Mouse (Mus musculus) bone marrow, adult 2 months (tissue): ENCODE data around the gene Gm13697.

ENCODE experiments used
- CTCF ChIP-seq: fragments of 200-500 bp; IDR thresholded peaks from 2 replicates; pipeline ENCODE4 v1.5.1; 2011; ENCODE audit warnings: low read length, control low read depth; ENCODE audit not compliant: control insufficient read depth, insufficient read depth
- POLR2A ChIP-seq: fragments of 200-500 bp; IDR thresholded peaks from 2 replicates; pipeline ENCODE4 v1.6.1; 2011; ENCODE audit warnings: low read depth, mild to moderate bottlenecking, control low read depth, low read length, borderline replicate concordance; ENCODE audit not compliant: control insufficient read depth

- no peak for TF ChIP-seq CTCF
- TF ChIP-seq POLR2A = no peak
These were observed 33.8 kb downstream of the Gm13697 start for GRCm38 (mm10) chr2:84018330-84018729.
